Mouse (Mus musculus): ENCODE measurements around the gene Tm6sf1.

DNA sequence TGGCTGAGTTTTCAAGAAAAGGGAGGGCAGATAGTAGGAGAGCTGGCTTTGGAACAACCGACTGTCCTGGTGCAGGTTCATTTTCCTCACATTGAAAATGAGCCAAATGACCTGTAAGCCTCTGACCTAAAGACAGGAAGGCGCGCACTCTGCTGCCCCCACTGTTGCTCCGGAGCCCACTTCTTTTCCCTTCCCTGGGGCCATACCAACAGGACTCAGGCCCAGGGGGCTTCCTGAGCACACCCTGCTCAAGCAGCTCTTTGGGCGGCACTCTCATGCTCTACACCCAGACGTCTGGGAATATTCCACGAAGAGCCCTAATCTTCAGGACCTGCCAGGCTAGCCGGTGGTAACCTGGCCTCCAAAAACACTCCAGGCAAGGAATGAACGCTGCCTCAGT, 565 bp upstream of the Tm6sf1 start:
- TF ChIP-seq POLR2A (IDR thresholded peaks at IDR 0.05; ENCODE audit: low read depth, low read length) (no peak), CTCF (IDR thresholded peaks at IDR 0.05; ENCODE audit: borderline replicate concordance, insufficient read depth, low read length) (no peak)
